In genomic region chr5:62760791-62761504, GRCm38 (mm10) we compare ENCODE assay signal across 13 mouse cellular contexts. TPM values are rescaled to one million over a fixed set of nuclear protein-coding genes. Genes with fewer than 3 reads are reported as not detected.
DNase-seq lines count a peak whose midpoint lies in the region; ATAC-seq and TF ChIP-seq lines count a peak whose summit lies in the region.
"Had no signal": no experiment of that assay in that cellular context is flagged by ENCODE, and none has a peak within 500 bp of the region (broad histone marks: within the 10 kb centered on the region; RNA-seq: fewer than 3 reads in every experiment).

No protein-coding gene starts in this region.

- no peak for DNase-seq in heart, postnatal 4 days
- no peak for DNase-seq in left cerebral cortex, adult 2 months (ENCODE audit: extremely low spot score in 1 of 2, low spot score in 2 of 2)
- DNase-seq in left cerebral cortex, postnatal 4 days = no peak
- no peak for DNase-seq in stomach, postnatal 0 days (ENCODE audit: low spot score)
- peak; percentile 6 for DNase-seq in yolk sac, embryonic 10.5 days (ENCODE audit: low spot score)
- DNase-seq: cerebellum, adult 9-10 months had no signal

- H3K4me2 ChIP-seq in heart, embryonic 14.5 days (ENCODE audit: low read length) = no peak overlapping the region
- H3K4me2 ChIP-seq in stomach, embryonic 15.5 days = no peak overlapping the region
- no peak overlapping the region for H3K4me2 ChIP-seq in stomach, postnatal 0 days (replicated peaks; ENCODE audit: low read depth)
- H3K4me2 ChIP-seq in hindbrain, embryonic 12.5 days (replicated peaks) = no peak overlapping the region

- no peak overlapping the region for H3K9ac ChIP-seq in heart, embryonic 14.5 days (ENCODE audit: low read length)
- H3K9ac ChIP-seq in stomach, embryonic 15.5 days = no peak overlapping the region
- no peak overlapping the region for H3K9ac ChIP-seq in stomach, postnatal 0 days (ENCODE audit: low read length)
- H3K9ac ChIP-seq in hindbrain, embryonic 12.5 days = no peak overlapping the region

- ATAC-seq in heart, embryonic 14.5 days (ENCODE audit: insufficient number of reproducible peaks, insufficient read depth, low FRiP score, low read depth) = no peak
- no peak for ATAC-seq in stomach, embryonic 15.5 days (ENCODE audit: insufficient read depth, low FRiP score, low read depth)
- no peak for ATAC-seq in stomach, postnatal 0 days (ENCODE audit: low FRiP score, low TSS enrichment)
- ATAC-seq in hindbrain, embryonic 12.5 days (ENCODE audit: low FRiP score) = no peak

- intact Hi-C loops in left cerebral cortex, adult 2 months (cut with DNase I) = no loop called here
- intact Hi-C loops in left cerebral cortex, postnatal 4 days (cut with DNase I) = no loop called here

- H3K36me3 ChIP-seq in heart, embryonic 14.5 days (ENCODE audit: control insufficient read depth, insufficient read depth, low read length) = no peaks in the 10 kb centered on the region
- H3K36me3 ChIP-seq in stomach, embryonic 15.5 days = no peaks in the 10 kb centered on the region
- no peaks in the 10 kb centered on the region for H3K36me3 ChIP-seq in stomach, postnatal 0 days (ENCODE audit: control insufficient read depth, insufficient read depth, low read length)
- no peaks in the 10 kb centered on the region for H3K36me3 ChIP-seq in hindbrain, embryonic 12.5 days

- H3K4me3 ChIP-seq in heart, embryonic 14.5 days (ENCODE audit: control insufficient read depth in 1 of 2, insufficient read depth in 1 of 2, low read depth in 1 of 2, low read length in 2 of 2) = no peak overlapping the region
- no peak overlapping the region for H3K4me3 ChIP-seq in left cerebral cortex, adult 2 months
- H3K4me3 ChIP-seq in stomach, embryonic 15.5 days (replicated peaks) = no peak overlapping the region
- no peak overlapping the region for H3K4me3 ChIP-seq in stomach, postnatal 0 days (ENCODE audit: low read depth, low read length)
- no peak overlapping the region for H3K4me3 ChIP-seq in hindbrain, embryonic 12.5 days

- 0 out of 4 replicates have a peak overlapping the region, but pooled peaks have one; percentile 17 to 34 for H3K27ac ChIP-seq in heart, embryonic 14.5 days (replicated peaks in 1 of 2; ENCODE audit: control insufficient read depth in 1 of 2, insufficient read depth in 1 of 2, low read depth in 2 of 2, low read length in 2 of 2)
- H3K27ac ChIP-seq in left cerebral cortex, adult 2 months = peak overlapping the region; percentile 17; the same call in 1 of the 2 replicates
- peak overlapping the region; percentile 16; the same call in 1 of the 2 replicates for H3K27ac ChIP-seq in stomach, embryonic 15.5 days
- H3K27ac ChIP-seq in stomach, postnatal 0 days (replicated peaks) = no peak overlapping the region
- no peak overlapping the region for H3K27ac ChIP-seq in hindbrain, embryonic 12.5 days

- H3K9me3 ChIP-seq in heart, embryonic 14.5 days (ENCODE audit: control insufficient read depth, low read length) = no peaks in the 10 kb centered on the region
- no peaks in the 10 kb centered on the region for H3K9me3 ChIP-seq in stomach, embryonic 15.5 days
- H3K9me3 ChIP-seq in stomach, postnatal 0 days (ENCODE audit: control insufficient read depth, low read length) = no peaks in the 10 kb centered on the region
- no peaks in the 10 kb centered on the region for H3K9me3 ChIP-seq in hindbrain, embryonic 12.5 days (replicated peaks)

- peaks cover 9 to 15% of the 10 kb centered on the region in 2 experiments for H3K4me1 ChIP-seq in heart, embryonic 14.5 days (ENCODE audit: control insufficient read depth in 2 of 2, insufficient read depth in 2 of 2, low read length in 2 of 2)
- no peaks in the 10 kb centered on the region for H3K4me1 ChIP-seq in stomach, embryonic 15.5 days
- no peaks in the 10 kb centered on the region for H3K4me1 ChIP-seq in stomach, postnatal 0 days (replicated peaks; ENCODE audit: control insufficient read depth, insufficient read depth)
- no peaks in the 10 kb centered on the region for H3K4me1 ChIP-seq in hindbrain, embryonic 12.5 days

- H3K27me3 ChIP-seq in heart, embryonic 14.5 days (ENCODE audit: control insufficient read depth, insufficient read depth, low read length) = no peaks in the 10 kb centered on the region
- H3K27me3 ChIP-seq in stomach, embryonic 15.5 days (replicated peaks) = no peaks in the 10 kb centered on the region
- no peaks in the 10 kb centered on the region for H3K27me3 ChIP-seq in stomach, postnatal 0 days (ENCODE audit: control insufficient read depth, insufficient read depth, low read length)
- no peaks in the 10 kb centered on the region for H3K27me3 ChIP-seq in hindbrain, embryonic 12.5 days

- WGBS in heart, embryonic 14.5 days = 36% methylated on average over 5 of the region's 5 CpGs
- WGBS in stomach, embryonic 15.5 days = 39% methylated on average over 5 of the region's 5 CpGs
- 36% methylated on average over 5 of the region's 5 CpGs for WGBS in stomach, postnatal 0 days
- WGBS in hindbrain, embryonic 12.5 days = 61% methylated on average over 5 of the region's 5 CpGs

- TF ChIP-seq EP300 in stomach, postnatal 0 days (optimal IDR thresholded peaks at IDR 0.05) = no peak

- TF ChIP-seq CTCF in left cerebral cortex, adult 2 months (IDR thresholded peaks at IDR 0.05) = no peak
- no peak for TF ChIP-seq CTCF in stomach, postnatal 0 days (IDR thresholded peaks at IDR 0.05; ENCODE audit: low read depth)

RNA-seq across cellular contexts. Expression of gene Arap2, which starts 5.0 kb away (rescaled TPM):
- polyA plus RNA-seq in heart, embryonic 14.5 days (2014; fragmentation: Nextera tagmentation; extraction: Ambion mirVana) = 2.9 and 4.9 TPM in 2 replicates
- 1 to 10 TPM; 6.5 to 8.6 TPM for total RNA-seq in heart, postnatal 4 days (2021)
- 10 to 100 TPM; 64.7 to 73.6 TPM for total RNA-seq in left cerebral cortex, adult 2 months (2021)
- 10 to 100 TPM; 34.0 to 42.4 TPM for total RNA-seq in left cerebral cortex, postnatal 4 days (2021)
- polyA plus RNA-seq in stomach, embryonic 15.5 days (2015; fragmentation: Nextera tagmentation; extraction: Ambion mirVana) = 9.0 and 12.5 TPM in 2 replicates
- 18.5 and 18.7 TPM in 2 replicates for polyA plus RNA-seq in stomach, postnatal 0 days (2015; fragmentation: Nextera tagmentation; extraction: Ambion mirVana)
- polyA plus RNA-seq in hindbrain, embryonic 12.5 days (2016; fragmentation: Nextera tagmentation; extraction: Ambion mirVana) = 3.0 and 4.4 TPM in 2 replicates

RNA-seq across cellular contexts. Expression of gene Dthd1, which starts 52.7 kb away (rescaled TPM):
- 0.11 TPM in 1 of 2 replicates, not detected in the other for polyA plus RNA-seq in heart, embryonic 14.5 days (2014; fragmentation: Nextera tagmentation; extraction: Ambion mirVana)
- total RNA-seq in heart, postnatal 4 days (2021) = not detected
- not detected for total RNA-seq in left cerebral cortex, adult 2 months (2021)
- total RNA-seq in left cerebral cortex, postnatal 4 days (2021) = under 1 TPM in 1 of 2 experiments, not detected in 1; 0.24 TPM
- polyA plus RNA-seq in stomach, embryonic 15.5 days (2015; fragmentation: Nextera tagmentation; extraction: Ambion mirVana) = not detected in 2 replicates
- 0.05 and 0.07 TPM in 2 replicates for polyA plus RNA-seq in stomach, postnatal 0 days (2015; fragmentation: Nextera tagmentation; extraction: Ambion mirVana)
- polyA plus RNA-seq in hindbrain, embryonic 12.5 days (2016; fragmentation: Nextera tagmentation; extraction: Ambion mirVana) = not detected in 2 replicates
- total RNA-seq: heart, postnatal 10 days; left cerebral cortex, adult 18-20 months had no signal
- polyA plus RNA-seq: CD4-positive, CD25-positive, alpha-beta regulatory T cell, adult 4 months; limb, embryonic 14.5 days had no signal

Comparison
In these comparisons a context has a peak if more than half of its experiments do, and no peak if none do; other contexts are left out.
1. H3K27ac ChIP-seq: peak in heart, embryonic 14.5 days (2 of 2), left cerebral cortex, adult 2 months (single experiment) and stomach, embryonic 15.5 days (single experiment); none in stomach, postnatal 0 days (single experiment) and hindbrain, embryonic 12.5 days (single experiment).